Mouse (Mus musculus): Measurements from ENCODE around the gene App.
A peak's percentile ranks its signal among the peaks of the same experiment; 100 is the strongest.

Gene App

GRCm38 (mm10) chr16:85173373-85174081 lies at the start of gene App:
Gene App, minus strand, starts transcription at chr16:85173766.
- peak; percentile 42 to 63 for DNase-seq

- DNase-seq, result no peak
Measured at GRCm38 (mm10) chr16:85215846-85216245, 42.3 kb upstream of the App start.

- DNase-seq, result no peak
Measured at GRCm38 (mm10) chr16:85215173-85215572, 41.6 kb upstream of the App start.

GRCm38 (mm10) chr16:85195622-85196021 lies 22.1 kb upstream of the App start:
- no peak for DNase-seq

- no peak for DNase-seq
Measured at GRCm38 (mm10) chr16:85195167-85195566, 21.6 kb upstream of the App start.

- DNase-seq, result no peak
Measured at GRCm38 (mm10) chr16:85181502-85181901, 7.9 kb upstream of the App start.

- no peak for DNase-seq
Measured at GRCm38 (mm10) chr16:85180710-85181109, 7.1 kb upstream of the App start.

- no peak for DNase-seq
Measured at GRCm38 (mm10) chr16:85176666-85177065, 3.1 kb upstream of the App start.

GRCm38 (mm10) chr16:85172571-85173372 lies 794 bp downstream of the App start:
- DNase-seq, result peak in 1 of 2 experiments; percentile 9

GRCm38 (mm10) chr16:85171976-85172570 lies 1.5 kb downstream of the App start:
- no peak for DNase-seq

GRCm38 (mm10) chr16:85170826-85171510 lies 2.6 kb downstream of the App start:
- DNase-seq, result no peak

GRCm38 (mm10) chr16:85168821-85169220 lies 4.7 kb downstream of the App start:
- no peak for DNase-seq

- DNase-seq, result no peak
Measured at GRCm38 (mm10) chr16:85166205-85166604, 7.4 kb downstream of the App start.

- no peak for DNase-seq
Measured at GRCm38 (mm10) chr16:85165631-85166030, 7.9 kb downstream of the App start.

- DNase-seq, result no peak
Measured at GRCm38 (mm10) chr16:85165177-85165576, 8.4 kb downstream of the App start.

- no peak for DNase-seq
Measured at GRCm38 (mm10) chr16:85162779-85163178, 10.8 kb downstream of the App start.

GRCm38 (mm10) chr16:85160140-85160539 lies 13.4 kb downstream of the App start:
- no peak for DNase-seq

GRCm38 (mm10) chr16:85157796-85158546 lies 15.6 kb downstream of the App start:
- DNase-seq, result no peak

- DNase-seq, result no peak
Measured at GRCm38 (mm10) chr16:85157156-85157555, 16.4 kb downstream of the App start.

- no peak for DNase-seq
Measured at GRCm38 (mm10) chr16:85155836-85156235, 17.7 kb downstream of the App start.

- DNase-seq, result no peak
Measured at GRCm38 (mm10) chr16:85152457-85152856, 21.1 kb downstream of the App start.

GRCm38 (mm10) chr16:85151681-85152080 lies 21.9 kb downstream of the App start:
- no peak for DNase-seq

Data from thymus, adult 18-20 months (tissue).